8 mouse cellular contexts compared by ENCODE assay signal in the genomic region with DNA sequence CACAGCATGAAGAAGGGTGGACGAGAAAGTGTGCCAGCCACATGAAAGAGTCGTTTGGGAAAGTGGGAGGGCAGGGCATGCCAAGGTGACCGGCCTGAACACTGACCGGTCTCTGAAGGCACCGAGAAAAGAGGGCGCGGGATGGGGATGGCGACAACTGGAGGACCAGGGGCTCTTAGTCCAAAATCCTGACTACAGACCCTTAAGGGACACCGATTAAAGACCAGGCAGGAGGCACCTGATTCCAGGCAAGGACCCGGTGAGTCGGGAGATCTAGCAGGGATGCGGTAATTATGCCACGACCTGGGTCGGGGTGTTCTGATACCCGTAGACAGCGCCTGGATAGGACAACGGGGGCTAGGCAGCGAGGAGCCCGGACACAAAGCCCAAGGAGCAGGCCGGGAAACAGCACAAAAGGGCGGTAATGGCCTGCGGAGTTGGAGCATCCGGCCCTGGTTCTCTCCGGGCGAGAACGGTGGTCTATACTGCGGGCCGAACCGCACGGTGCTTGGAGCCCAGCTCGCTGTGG. TPM values are rescaled to one million over a fixed set of nuclear protein-coding genes. Genes with fewer than 3 reads are reported as not detected.
DNase-seq lines count a peak whose midpoint lies in the region; ATAC-seq and TF ChIP-seq lines count a peak whose summit lies in the region.

No protein-coding gene starts in this region.

- H3K4me3 ChIP-seq in kidney, embryonic 14.5 days (ENCODE audit: low read length): peak overlapping the region; percentile 59
- H3K4me3 ChIP-seq in bone marrow, adult 2 months (replicated peaks; ENCODE audit: control insufficient read depth, low read depth, low read length): peak overlapping the region; percentile 72
- peak overlapping the region; percentile 72 for H3K4me3 ChIP-seq in forebrain, embryonic 13.5 days
- peak overlapping the region; percentile 70 for H3K4me3 ChIP-seq in limb, embryonic 12.5 days (replicated peaks)

- no peak; the same call in 1 of the 2 replicates for ATAC-seq in kidney, embryonic 14.5 days (ENCODE audit: low FRiP score, low TSS enrichment)
- ATAC-seq in forebrain, embryonic 13.5 days: peak; percentile 29
- no peak for ATAC-seq in limb, embryonic 12.5 days (ENCODE audit: insufficient number of reproducible peaks, insufficient read depth, low FRiP score, low TSS enrichment, low read depth)
- ATAC-seq in megakaryocyte progenitor cell, adult 5-6 weeks (replicated peaks; ENCODE audit: poor library complexity): no peak

- H3K4me2 ChIP-seq in kidney, embryonic 14.5 days (replicated peaks; ENCODE audit: low read depth, low read length): peak overlapping the region; percentile 96
- H3K4me2 ChIP-seq in forebrain, embryonic 13.5 days: peak overlapping the region; percentile 98
- H3K4me2 ChIP-seq in limb, embryonic 12.5 days: peak overlapping the region; percentile 96

- TF ChIP-seq POLR2A in bone marrow, adult 2 months (IDR thresholded peaks at IDR 0.05; ENCODE audit: borderline replicate concordance, control insufficient read depth, low read depth, low read length): 0 out of 2 replicates have a peak, but pooled peaks have one; percentile 40

- peak overlapping the region; percentile 68 for H3K9ac ChIP-seq in kidney, embryonic 14.5 days (ENCODE audit: low read depth, low read length)
- H3K9ac ChIP-seq in forebrain, embryonic 13.5 days: peak overlapping the region; percentile 94
- H3K9ac ChIP-seq in limb, embryonic 12.5 days (replicated peaks): peak overlapping the region; percentile 86

- peak overlapping the region; percentile 85; the same call in 1 of the 2 replicates for H3K27ac ChIP-seq in kidney, embryonic 14.5 days (ENCODE audit: low read depth, low read length)
- peak overlapping the region; percentile 77 for H3K27ac ChIP-seq in bone marrow, adult 2 months (ENCODE audit: control insufficient read depth, insufficient read depth, low read depth, low read length, poor library complexity)
- peak overlapping the region; percentile 97 for H3K27ac ChIP-seq in forebrain, embryonic 13.5 days
- peak overlapping the region; percentile 91 for H3K27ac ChIP-seq in limb, embryonic 12.5 days

- H3K9me3 ChIP-seq in kidney, embryonic 14.5 days (ENCODE audit: control insufficient read depth, low read length): no peaks in the 10 kb centered on the region
- H3K9me3 ChIP-seq in forebrain, embryonic 13.5 days (replicated peaks): no peaks in the 10 kb centered on the region
- no peaks in the 10 kb centered on the region for H3K9me3 ChIP-seq in limb, embryonic 12.5 days

- H3K36me3 ChIP-seq in kidney, embryonic 14.5 days (ENCODE audit: control insufficient read depth, insufficient read depth, low read length): no peaks in the 10 kb centered on the region
- H3K36me3 ChIP-seq in forebrain, embryonic 13.5 days (ENCODE audit: poor library complexity, severe bottlenecking): no peaks in the 10 kb centered on the region
- no peaks in the 10 kb centered on the region for H3K36me3 ChIP-seq in limb, embryonic 12.5 days

- no peak for TF ChIP-seq CTCF in bone marrow, adult 2 months (IDR thresholded peaks at IDR 0.05; ENCODE audit: control insufficient read depth, insufficient read depth, low read length)

- WGBS in kidney, embryonic 14.5 days: under 1% methylated on average over 30 of the region's 31 CpGs
- WGBS in bone marrow, adult 2 months: 1% methylated on average over 31 of the region's 31 CpGs
- under 1% methylated on average over 30 of the region's 31 CpGs for WGBS in forebrain, embryonic 13.5 days
- WGBS in limb, embryonic 12.5 days: under 1% methylated on average over 31 of the region's 31 CpGs

- no peak for DNase-seq in kidney, adult 18-20 months
- DNase-seq in neural tube, embryonic 10.5 days (ENCODE audit: extremely low spot score, low spot score): peak; percentile 69
- DNase-seq in urinary bladder, postnatal 25 days (ENCODE audit: low spot score): no peak

- H3K4me1 ChIP-seq in kidney, embryonic 14.5 days (ENCODE audit: control insufficient read depth, insufficient read depth, low read length): peaks cover 18% of the 10 kb centered on the region
- peaks cover 1% of the 10 kb centered on the region; the same call in 1 of the 2 replicates for H3K4me1 ChIP-seq in bone marrow, adult 2 months (ENCODE audit: control insufficient read depth, insufficient read depth, low read length)
- H3K4me1 ChIP-seq in forebrain, embryonic 13.5 days: peaks cover 27% of the 10 kb centered on the region
- peaks cover 12% of the 10 kb centered on the region for H3K4me1 ChIP-seq in limb, embryonic 12.5 days (replicated peaks)

- no peaks in the 10 kb centered on the region for H3K27me3 ChIP-seq in kidney, embryonic 14.5 days (ENCODE audit: control insufficient read depth, insufficient read depth, low read length)
- no peaks in the 10 kb centered on the region for H3K27me3 ChIP-seq in forebrain, embryonic 13.5 days
- no peaks in the 10 kb centered on the region for H3K27me3 ChIP-seq in limb, embryonic 12.5 days

RNA-seq across cellular contexts. Expression of a gene that starts 0.6 kb away (rescaled TPM):
- 3.5 and 6.0 TPM in 2 replicates for polyA plus RNA-seq in kidney, embryonic 14.5 days (2014; fragmentation: Nextera tagmentation; extraction: Ambion mirVana)
- 16.6 and 20.4 TPM in 2 replicates for polyA plus RNA-seq in bone marrow, adult 2 months (2011; ENCODE audit: insufficient read depth, insufficient read length, low replicate concordance, missing spikeins)
- 11.3 and 11.7 TPM in 2 replicates for polyA plus RNA-seq in forebrain, embryonic 13.5 days (2015; fragmentation: Nextera tagmentation; extraction: Ambion mirVana)
- polyA plus RNA-seq in limb, embryonic 12.5 days (2016; fragmentation: Nextera tagmentation; extraction: Ambion mirVana): 3.7 and 4.2 TPM in 2 replicates
- 8.6 and 12.2 TPM in 2 replicates for total RNA-seq in megakaryocyte progenitor cell, adult 5-6 weeks (2015)
- 8.9 and 9.9 TPM in 2 replicates for total RNA-seq in megakaryocyte progenitor cell, adult 5-6 weeks (2017)

RNA-seq across cellular contexts. Expression of a gene that starts 17.6 kb away (rescaled TPM):
- polyA plus RNA-seq in kidney, embryonic 14.5 days (2014; fragmentation: Nextera tagmentation; extraction: Ambion mirVana): 10.0 TPM in 2 replicates
- 3.9 and 8.4 TPM in 2 replicates for polyA plus RNA-seq in bone marrow, adult 2 months (2011; ENCODE audit: insufficient read depth, insufficient read length, low replicate concordance, missing spikeins)
- 3.3 TPM in 2 replicates for polyA plus RNA-seq in forebrain, embryonic 13.5 days (2015; fragmentation: Nextera tagmentation; extraction: Ambion mirVana)
- polyA plus RNA-seq in limb, embryonic 12.5 days (2016; fragmentation: Nextera tagmentation; extraction: Ambion mirVana): 5.4 and 6.0 TPM in 2 replicates
- 1.7 and 3.0 TPM in 2 replicates for total RNA-seq in megakaryocyte progenitor cell, adult 5-6 weeks (2015)
- total RNA-seq in megakaryocyte progenitor cell, adult 5-6 weeks (2017): 2.4 and 3.7 TPM in 2 replicates

RNA-seq across cellular contexts. Expression of a gene that starts 21.0 kb away (rescaled TPM):
- 0.51 and 0.97 TPM in 2 replicates for polyA plus RNA-seq in kidney, embryonic 14.5 days (2014; fragmentation: Nextera tagmentation; extraction: Ambion mirVana)
- polyA plus RNA-seq in bone marrow, adult 2 months (2011; ENCODE audit: insufficient read depth, insufficient read length, low replicate concordance, missing spikeins): 1.3 and 3.2 TPM in 2 replicates
- polyA plus RNA-seq in forebrain, embryonic 13.5 days (2015; fragmentation: Nextera tagmentation; extraction: Ambion mirVana): 0.40 and 0.47 TPM in 2 replicates
- polyA plus RNA-seq in limb, embryonic 12.5 days (2016; fragmentation: Nextera tagmentation; extraction: Ambion mirVana): 0.26 and 0.67 TPM in 2 replicates
- 0.64 TPM in 1 of 2 replicates, not detected in the other for total RNA-seq in megakaryocyte progenitor cell, adult 5-6 weeks (2015)
- 0.24 TPM in 1 of 2 replicates, not detected in the other for total RNA-seq in megakaryocyte progenitor cell, adult 5-6 weeks (2017)

RNA-seq across cellular contexts. Expression of a gene that starts 44.3 kb away (rescaled TPM):
- polyA plus RNA-seq in kidney, embryonic 14.5 days (2014; fragmentation: Nextera tagmentation; extraction: Ambion mirVana): 56.4 and 103 TPM in 2 replicates
- 18.5 and 35.4 TPM in 2 replicates for polyA plus RNA-seq in bone marrow, adult 2 months (2011; ENCODE audit: insufficient read depth, insufficient read length, low replicate concordance, missing spikeins)
- polyA plus RNA-seq in forebrain, embryonic 13.5 days (2015; fragmentation: Nextera tagmentation; extraction: Ambion mirVana): 56.3 and 63.2 TPM in 2 replicates
- polyA plus RNA-seq in limb, embryonic 12.5 days (2016; fragmentation: Nextera tagmentation; extraction: Ambion mirVana): 79.6 and 83.0 TPM in 2 replicates
- total RNA-seq in megakaryocyte progenitor cell, adult 5-6 weeks (2015): 147 and 148 TPM in 2 replicates
- 93.5 and 107 TPM in 2 replicates for total RNA-seq in megakaryocyte progenitor cell, adult 5-6 weeks (2017)

RNA-seq across cellular contexts. Expression of a gene that starts 57.0 kb away (rescaled TPM):
- polyA plus RNA-seq in kidney, embryonic 14.5 days (2014; fragmentation: Nextera tagmentation; extraction: Ambion mirVana): 78.2 and 99.5 TPM in 2 replicates
- 76.6 and 102 TPM in 2 replicates for polyA plus RNA-seq in bone marrow, adult 2 months (2011; ENCODE audit: insufficient read depth, insufficient read length, low replicate concordance, missing spikeins)
- polyA plus RNA-seq in forebrain, embryonic 13.5 days (2015; fragmentation: Nextera tagmentation; extraction: Ambion mirVana): 70.0 and 70.8 TPM in 2 replicates
- polyA plus RNA-seq in limb, embryonic 12.5 days (2016; fragmentation: Nextera tagmentation; extraction: Ambion mirVana): 80.8 and 89.5 TPM in 2 replicates
- total RNA-seq in megakaryocyte progenitor cell, adult 5-6 weeks (2015): 166 and 176 TPM in 2 replicates
- 70.3 and 82.4 TPM in 2 replicates for total RNA-seq in megakaryocyte progenitor cell, adult 5-6 weeks (2017)
